Mouse (Mus musculus) A20 (cell line): ENCODE measurements at regions not wholly inside any gene's neighbourhood (a gene's known extent, or its start where the extent isn't known, plus 50 kb on each side); places are given as distances from the start of the nearest gene placed in this dataset.
A peak's percentile ranks its signal among the peaks of the same experiment; 100 is the strongest.

ENCODE experiments used
- DNase-seq: peaks from one replicate; pipeline ENCODE4 v3.0.0-alpha.2; 2011; ENCODE audit warnings: low read depth, low spot score

DNA sequence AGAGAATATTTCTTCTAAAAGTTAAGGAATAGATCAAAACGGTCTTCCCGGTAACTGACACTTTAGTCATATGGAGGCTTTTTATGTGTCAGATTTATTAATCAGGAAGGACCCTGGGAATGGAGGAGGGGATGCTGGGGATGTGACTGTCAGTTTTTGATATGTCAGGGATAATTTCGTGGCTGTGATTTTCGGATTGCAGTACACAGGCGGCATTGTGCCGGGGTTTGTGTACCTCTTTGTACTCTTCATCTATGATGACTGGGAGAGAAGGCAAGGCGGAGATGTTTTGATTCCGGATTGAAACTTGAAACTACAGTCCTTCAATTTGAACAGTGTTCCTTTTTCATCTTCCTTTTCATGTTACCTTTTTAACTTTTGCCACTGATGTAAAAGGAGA is 344.2 kb downstream of the Mdfic start:
- no peak for DNase-seq

DNA sequence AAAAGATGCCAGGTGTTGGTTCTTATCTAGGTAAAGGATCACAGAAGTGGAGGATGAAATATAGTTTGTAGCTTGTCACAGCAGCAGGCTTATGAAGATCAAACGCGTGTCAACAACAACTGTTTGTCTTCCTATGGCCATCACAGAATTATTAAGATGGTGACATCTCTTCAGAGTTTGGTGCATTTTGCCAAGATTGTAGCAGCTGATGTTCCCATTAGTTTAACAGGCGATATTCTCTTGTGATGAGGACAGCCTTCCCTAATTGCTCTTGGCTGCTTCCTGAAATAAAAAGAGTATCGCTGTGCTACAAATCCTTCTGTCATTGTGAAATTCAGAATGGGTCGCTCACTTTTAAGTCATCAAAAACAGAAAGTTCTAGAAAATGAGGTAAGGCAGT is 344.7 kb downstream of the Mdfic start:
- DNase-seq: no peak

DNA sequence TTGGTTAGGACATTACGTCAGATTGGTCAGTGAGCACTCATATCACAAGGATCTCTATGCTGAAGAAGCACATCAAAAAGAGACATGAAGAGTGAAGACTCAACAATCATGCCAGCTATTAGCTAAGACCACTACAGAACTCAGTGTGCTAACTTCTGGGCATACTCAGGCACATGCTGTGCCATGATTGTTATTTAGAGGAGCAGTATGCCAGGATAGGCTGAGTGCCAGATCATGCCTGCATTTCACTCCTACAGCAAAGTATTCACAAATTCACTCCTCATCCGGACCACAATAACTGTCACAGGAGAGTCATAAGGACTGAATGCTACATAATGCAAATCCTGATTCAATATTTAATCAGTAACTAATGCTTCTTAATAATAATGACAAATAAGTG is 355.8 kb downstream of the Mdfic start:
- no peak for DNase-seq

DNA sequence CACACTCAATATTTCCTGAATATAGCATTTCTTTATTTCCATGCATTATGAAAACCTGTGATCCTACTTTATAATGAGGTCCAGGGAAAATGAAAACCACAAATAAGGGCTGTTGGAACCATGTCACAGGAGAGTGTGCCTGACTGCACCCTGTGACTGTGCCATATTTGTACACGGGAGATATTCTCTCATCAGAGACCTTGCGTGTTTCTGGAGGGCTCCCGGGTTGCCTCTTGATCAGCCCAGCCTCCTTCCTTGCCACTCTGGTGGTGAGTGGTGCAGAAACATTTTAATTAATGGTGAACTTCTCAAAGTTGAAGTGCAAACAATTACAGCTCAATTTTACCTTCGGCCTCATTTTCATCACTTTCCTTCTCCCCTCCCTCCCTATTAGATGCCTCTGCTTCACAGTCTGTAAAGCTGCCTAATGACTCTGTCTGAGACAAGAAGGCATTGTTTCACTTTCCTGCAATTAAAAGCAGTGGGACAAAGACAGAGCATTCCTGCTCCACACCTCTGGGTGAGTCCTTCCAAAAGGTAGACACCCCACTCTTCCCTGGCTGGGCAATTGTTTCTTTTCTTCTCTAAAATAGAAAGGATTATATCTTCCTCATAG is 356.8 kb downstream of the Mdfic start:
- DNase-seq: no peak

DNA sequence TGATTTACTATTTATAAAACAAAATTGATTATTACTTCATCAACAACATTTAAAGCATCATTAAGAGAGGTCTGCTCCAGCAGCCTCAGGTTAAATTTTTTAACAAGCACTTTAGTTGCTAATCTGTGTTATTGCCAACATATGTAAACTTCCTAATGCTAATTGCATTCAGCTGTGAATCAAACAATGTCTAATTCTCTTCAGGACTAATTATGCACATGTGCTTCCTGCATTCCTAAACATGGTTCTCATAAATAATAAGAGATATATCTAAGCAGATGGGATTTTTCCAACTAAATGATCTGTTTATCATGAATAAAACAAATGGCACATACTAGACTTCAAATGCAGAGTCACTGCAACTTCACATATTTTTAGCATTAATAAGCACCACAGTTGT is 357.5 kb downstream of the Mdfic start:
- DNase-seq: no peak

DNA sequence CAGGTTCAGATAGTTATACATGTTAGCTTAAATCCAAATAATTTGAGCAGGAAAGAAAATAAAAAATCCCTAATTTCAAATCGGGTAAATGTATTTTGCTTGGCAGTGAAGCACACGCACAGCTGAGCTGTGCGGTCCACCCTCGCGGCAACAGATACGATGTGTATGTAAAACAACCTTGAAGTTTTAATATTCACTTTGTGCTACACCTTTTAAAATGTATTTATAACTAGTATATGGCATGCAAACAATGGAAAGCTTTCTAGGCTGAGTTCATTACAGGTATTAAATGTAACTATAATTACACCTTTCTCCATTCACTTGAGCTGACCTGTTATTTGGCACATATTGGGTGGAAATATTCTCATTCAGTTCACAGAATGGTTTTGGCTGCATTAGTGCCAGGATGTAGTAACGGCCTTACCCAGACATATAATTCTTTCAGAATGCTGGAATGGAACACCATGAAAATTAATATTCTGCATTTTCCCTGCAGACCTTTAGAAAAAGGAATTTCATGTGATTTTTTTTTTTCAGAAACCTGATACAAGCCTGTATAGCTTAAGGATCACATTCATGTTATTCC is 366.6 kb downstream of the Mdfic start:
- DNase-seq: no peak

DNA sequence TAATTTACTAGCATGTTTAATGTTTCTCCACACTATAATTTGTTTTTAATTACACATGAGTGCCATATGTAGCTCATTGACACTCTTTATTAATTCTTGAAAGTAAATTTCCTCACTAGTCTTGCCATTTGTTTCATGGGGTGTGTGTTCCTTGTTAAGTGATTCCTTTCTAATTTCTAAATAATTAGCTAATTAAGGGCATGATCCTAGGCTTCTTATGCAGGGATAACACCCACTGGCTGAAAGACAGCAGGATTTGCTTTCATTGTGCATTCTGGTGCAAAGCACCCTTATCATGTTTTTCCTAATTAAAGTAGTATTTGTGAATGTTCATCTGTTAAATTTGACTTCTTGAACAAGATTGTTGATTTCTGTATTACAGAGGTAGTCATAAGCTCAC is 378.3 kb downstream of the Mdfic start:
- DNase-seq: no peak

DNA sequence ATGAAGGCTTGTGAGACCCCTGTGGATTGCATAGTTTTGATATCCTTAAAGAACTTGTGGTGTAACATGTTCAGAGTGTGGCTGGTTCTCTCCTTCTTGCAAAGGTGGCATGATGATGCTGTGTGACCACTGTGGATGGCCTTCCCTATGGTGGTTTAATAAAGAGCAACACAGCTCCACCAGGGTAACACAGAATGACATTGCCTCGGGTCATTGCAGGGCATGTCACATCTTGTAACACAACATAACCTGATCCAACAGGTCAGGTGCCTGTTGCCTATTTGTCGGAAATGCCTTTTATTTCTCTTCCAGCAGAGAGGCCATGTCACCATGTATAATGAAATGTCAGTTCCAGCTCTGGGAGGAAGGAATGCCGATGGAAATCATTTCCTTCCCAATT is 420.5 kb downstream of the Mdfic start:
- DNase-seq: no peak

DNA sequence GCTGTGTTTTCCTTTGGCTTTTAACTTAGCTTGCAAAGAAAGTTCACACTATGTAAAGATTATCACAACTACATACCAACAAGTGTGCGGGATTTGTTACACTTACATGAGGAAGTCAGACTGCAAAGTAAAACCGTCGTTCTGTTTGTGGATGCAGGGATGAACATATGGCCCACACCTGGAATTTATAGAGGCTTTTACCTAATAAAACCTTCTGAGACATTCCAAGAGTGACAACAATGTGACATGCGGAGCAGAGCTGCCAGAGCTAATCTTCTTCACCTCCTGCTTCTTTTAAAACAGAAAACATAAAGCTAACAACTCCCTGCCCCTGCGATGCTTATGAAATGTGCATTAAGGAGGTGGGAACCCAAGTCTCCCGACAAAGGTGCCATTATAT is 424.1 kb downstream of the Mdfic start:
- no peak for DNase-seq

DNA sequence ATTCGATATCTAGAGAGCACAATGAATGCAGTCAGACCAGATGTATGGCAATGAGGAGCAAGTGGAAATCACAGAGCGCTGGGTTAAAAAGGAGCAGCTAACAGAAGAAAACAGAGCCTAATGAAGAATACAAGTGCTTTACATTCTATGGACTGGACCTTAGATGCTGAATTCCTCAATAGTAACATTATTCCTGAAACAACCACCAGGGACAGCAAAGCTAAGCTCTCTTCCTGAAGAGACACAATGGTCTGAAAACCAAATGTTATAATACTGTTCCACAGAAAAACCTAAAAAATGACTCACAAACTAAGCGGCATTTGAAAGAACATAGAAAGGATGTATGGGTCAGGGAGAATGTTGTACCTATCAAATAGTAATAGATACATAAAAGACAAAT is 430.1 kb downstream of the Mdfic start:
- DNase-seq: no peak

DNA sequence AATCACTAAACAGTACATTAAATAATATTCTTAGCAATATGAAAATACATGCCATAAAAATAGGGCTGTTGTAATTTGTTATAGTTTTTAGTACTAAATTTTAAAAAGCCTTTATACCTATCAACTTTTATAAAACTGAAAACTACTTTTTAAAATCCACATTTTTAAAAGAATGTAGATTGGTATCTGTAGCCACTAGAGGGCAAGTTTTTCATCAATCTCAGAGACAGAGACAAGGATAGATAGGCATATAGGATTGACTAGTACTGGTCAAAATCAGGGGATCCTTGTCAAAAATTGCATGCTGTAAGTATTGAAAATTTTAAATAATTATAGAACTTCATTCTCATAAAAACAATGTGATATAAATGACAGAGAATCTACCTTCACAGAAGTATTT is 431.0 kb downstream of the Mdfic start:
- DNase-seq: no peak

DNA sequence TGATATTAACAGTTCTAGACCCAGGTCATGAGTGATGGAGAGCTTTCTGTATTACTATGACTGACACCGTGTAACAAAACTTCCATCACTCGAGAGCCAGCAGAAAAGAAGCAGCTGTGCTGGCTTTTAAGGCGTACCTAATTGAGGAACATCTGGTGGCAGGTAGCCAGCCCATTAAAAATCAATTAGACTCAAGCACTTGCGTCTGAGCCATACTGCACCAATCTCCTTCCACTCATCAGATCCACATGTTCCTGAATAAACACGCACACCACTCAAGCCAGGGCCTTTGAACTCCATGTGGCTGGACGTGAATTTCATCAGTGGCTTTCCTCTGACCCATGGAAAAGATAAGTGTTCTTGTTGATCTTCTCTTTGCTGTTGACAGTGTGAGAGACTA is 432.2 kb downstream of the Mdfic start:
- DNase-seq: no peak

DNA sequence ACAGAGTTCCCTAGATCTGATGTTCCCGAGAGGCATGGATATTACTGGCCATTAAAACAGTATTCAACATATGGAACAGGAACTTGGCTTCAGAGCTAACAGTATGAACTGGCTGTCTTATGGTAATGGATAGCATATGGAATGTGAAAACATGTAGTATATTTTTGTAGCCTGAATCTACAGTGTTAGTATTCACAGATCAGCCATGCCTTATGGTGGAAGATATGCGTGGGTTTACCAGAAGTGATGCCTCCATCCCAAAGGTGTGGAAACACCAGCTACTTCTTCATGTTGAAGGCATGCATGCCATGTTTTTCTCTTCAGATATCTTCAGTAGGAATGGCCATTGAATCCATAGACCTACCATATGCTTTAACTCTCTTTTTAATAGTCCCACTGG is 444.6 kb downstream of the Mdfic start:
- no peak for DNase-seq

DNA sequence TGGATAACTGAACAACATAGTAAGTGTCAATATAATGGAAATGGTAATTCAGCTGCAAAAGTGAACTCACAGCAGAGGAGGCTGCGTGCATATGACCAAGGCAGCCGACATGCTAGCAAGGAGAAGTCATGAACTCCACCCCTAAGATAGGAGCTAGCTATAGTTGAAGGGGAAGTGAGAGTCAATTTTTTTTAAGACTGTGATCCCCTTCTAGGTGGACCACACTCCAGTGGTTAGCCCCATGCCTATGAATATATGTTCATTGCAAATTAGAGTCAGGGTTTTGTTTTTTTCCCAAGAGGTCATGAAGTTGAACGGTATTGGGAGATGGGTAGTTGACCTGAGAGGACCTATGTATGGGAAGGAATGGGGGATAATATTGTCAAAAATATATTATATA is 451.4 kb downstream of the Mdfic start:
- DNase-seq: peak; percentile 40

DNA sequence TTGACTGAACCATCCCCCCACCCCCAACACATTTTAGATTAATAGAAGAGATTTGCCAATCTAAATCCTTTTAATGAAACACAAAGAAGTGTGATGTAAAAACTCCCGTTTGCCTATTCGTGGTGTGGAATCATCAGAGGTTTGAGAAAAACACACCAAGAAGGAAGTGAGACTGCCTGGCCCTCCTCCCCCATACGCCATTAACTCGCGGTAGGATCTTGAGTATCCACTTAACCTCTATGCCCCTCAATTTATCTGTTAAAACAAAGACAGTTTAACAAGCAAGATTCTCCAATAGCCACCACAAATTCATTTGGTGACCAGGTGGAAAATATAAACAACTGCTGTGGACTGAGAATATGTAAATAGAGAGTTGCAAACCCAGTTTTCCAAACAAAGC is 456.9 kb downstream of the Mdfic start:
- DNase-seq: no peak

DNA sequence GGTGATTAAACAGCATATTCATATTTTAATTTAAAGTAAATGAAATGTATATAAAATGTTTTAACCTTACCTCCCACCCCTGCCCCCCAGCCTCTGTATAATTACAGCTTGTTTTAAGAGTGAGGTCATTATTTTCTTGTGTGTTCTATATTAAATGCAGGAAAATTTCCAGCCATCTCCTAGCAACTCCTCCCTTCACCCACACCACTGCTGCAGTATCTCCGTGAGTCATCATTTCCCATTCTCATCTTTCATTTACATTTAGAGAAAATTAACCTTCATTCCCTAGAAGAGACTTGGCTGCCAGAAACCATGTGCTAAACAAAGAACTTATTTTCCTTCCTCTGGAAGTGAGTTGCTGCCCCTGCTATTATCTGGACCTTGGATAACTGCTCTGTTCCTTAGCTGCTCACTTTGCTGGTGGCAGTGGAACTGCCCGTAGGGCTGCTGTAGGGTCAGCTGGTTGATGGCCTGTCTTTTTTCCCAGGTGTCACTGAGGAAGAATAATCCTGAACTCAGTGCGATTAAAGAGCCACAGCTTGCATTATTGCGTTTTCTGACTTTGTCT is 467.6 kb downstream of the Mdfic start:
- DNase-seq: no peak

DNA sequence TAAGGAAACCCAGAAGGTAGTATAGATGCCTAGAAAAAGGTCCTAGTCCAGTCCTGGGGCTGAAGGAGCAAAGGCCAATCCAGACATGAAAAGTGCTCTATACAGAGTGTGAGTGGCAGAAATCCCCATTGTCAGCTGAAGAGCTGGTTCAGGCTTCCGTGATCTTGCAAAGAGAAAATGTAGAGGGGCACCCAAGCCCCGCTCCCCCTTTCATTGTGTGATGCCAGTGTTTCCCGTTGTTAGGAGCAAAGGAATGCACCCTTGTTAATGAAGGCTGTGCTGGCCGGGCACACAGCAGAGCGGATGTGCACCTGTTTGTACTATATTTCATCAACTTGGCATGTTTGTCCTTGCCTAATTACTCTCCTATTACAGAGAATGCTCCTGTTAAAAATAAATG is 492.5 kb downstream of the Mdfic start:
- no peak for DNase-seq

DNA sequence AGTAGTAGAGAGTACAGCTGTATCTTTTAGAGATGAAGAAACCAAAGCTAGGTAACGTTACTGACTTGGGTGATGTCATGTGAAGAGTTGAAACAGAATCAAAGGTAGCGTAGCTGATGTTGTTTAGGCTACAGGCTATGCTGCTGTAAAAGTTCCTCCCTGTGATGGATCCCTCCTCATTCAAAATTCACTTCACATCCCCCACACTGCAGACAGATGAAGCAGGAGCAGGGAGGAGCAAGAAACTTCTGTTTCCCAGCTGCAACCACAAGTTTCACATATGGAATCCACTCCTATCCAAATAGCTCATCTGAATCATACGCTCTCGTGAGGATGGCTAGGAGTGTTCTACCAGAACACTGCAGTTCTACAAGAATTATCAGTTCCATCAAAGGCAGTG is 493.2 kb downstream of the Mdfic start:
- no peak for DNase-seq

DNA sequence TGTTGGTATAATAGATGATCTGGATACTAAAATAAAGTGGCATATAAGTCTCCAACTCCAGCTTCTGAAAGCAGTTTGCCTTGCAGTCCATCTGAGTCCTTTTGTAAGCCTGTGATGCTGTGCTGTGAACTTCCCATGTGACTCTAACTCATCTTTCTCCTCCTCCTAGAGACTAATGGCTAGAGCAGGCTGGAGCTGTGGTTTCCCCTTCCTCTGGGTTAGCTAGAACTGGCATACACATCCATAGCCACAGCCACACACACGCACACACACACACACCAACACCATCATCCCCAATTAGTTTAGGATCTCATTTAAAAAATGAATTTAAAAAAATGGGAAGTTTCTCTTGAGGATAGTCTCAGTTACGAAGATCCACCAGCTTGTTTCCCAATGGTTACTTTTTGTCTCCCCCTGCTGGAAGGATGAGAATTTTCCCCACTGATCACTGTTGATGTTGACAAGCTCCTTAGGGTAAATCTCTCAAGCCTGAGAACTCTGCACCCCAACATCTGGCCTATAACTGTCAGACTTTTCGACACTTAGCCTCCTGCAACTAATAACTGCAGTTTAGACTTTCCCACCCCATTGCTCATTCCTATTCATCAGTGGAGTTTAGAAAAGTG is 500.7 kb downstream of the Mdfic start:
- peak; percentile 52 for DNase-seq
